Mouse (Mus musculus) heart, embryonic 13.5 days (tissue): Measurements from ENCODE around the gene Hist1h2an. TPM values are rescaled to one million over a fixed set of nuclear protein-coding genes. Genes with fewer than 3 reads are reported as not detected.
A peak's percentile ranks its signal among the peaks of the same experiment; 100 is the strongest.
"Not testable (repeated sequence)": the region's sequence is repeated elsewhere in the genome, so short reads cannot be mapped to it uniquely, and the experiment has no call there.

Experiments used
- ATAC-seq: fragments of 200-750 bp; cut with Nextera tagmentation; 2 replicates; pipeline ENCODE4 v1.8.0; 2017; ENCODE audit warnings: moderate TSS enrichment; ENCODE audit not compliant: insufficient number of reproducible peaks, low FRiP score, low TSS enrichment; ENCODE audit errors: extremely low read depth
- H3K27ac ChIP-seq: fragments of 300-500 bp; sonication (generic); replicated peaks from 2 replicates; pipeline ENCODE4 v1.5.1; 2015; ENCODE audit warnings: moderate library complexity, mild to moderate bottlenecking, inconsistent platforms
- H3K27me3 ChIP-seq: fragments of 300-500 bp; sonication (generic); replicated peaks from 2 replicates; pipeline ENCODE4 v1.6.1; 2015; ENCODE audit warnings: mild to moderate bottlenecking, inconsistent platforms
- H3K36me3 ChIP-seq: fragments of 300-500 bp; sonication (generic); 2 replicates; pipeline ENCODE4 v1.6.1; 2015; ENCODE audit warnings: mild to moderate bottlenecking, inconsistent platforms
- H3K4me1 ChIP-seq: fragments of 300-500 bp; sonication (generic); 2 replicates; pipeline ENCODE4 v1.6.1; 2015; ENCODE audit warnings: inconsistent platforms
- H3K4me2 ChIP-seq: fragments of 300-500 bp; sonication (generic); 2 replicates; pipeline ENCODE4 v1.6.1; 2015; ENCODE audit warnings: inconsistent platforms, mild to moderate bottlenecking, moderate library complexity
- H3K4me3 ChIP-seq: fragments of 300-500 bp; sonication (generic); 2 replicates; pipeline ENCODE4 v1.5.1; 2015; ENCODE audit warnings: moderate library complexity, mild to moderate bottlenecking, inconsistent platforms
- H3K9ac ChIP-seq: fragments of 300-500 bp; sonication (generic); 2 replicates; pipeline ENCODE4 v1.6.1; 2015; ENCODE audit warnings: inconsistent platforms, mild to moderate bottlenecking, moderate library complexity
- H3K9me3 ChIP-seq: fragments of 300-500 bp; sonication (generic); 2 replicates; pipeline ENCODE4 v1.6.1; 2016; ENCODE audit warnings: inconsistent platforms
- WGBS: fragments of 180-500 bp; shearing (Covaris S2); methylation state at CpG from one replicate; pipeline ENCODE4 v1.1.7; 2015; ENCODE audit warnings: mixed read lengths; 5-methylcytosine and 5-hydroxymethylcytosine counted together
- polyA plus RNA-seq: library from polyadenylated mRNA; unstranded; fragments of >200 nt; fragmentation: Nextera tagmentation; extraction: Ambion mirVana; gene quantifications from 2 replicates; pipeline ENCODE4 v1.2.1, GENCODE M21; 2015

Hist1h2an gene
- polyA plus RNA-seq, 1 experiment from 2014 or later = 6.6 TPM

- Histone ChIP-seq H3K4me1 (peaks cover 49% of the 10 kb centered on the region), H3K4me3 (peak overlapping the region; percentile 55), H3K27ac (peak overlapping the region; percentile 87), H3K9ac (peak overlapping the region; percentile 87), H3K4me2 (peak overlapping the region; percentile 79)
- not testable (repeated sequence) for H3K27me3 ChIP-seq, H3K36me3 ChIP-seq, H3K9me3 ChIP-seq, ATAC-seq
- WGBS = 3% methylated on average over 14 of the region's 35 CpGs
These were observed 4.4 kb downstream of the Hist1h2an start for GRCm38 (mm10) chr13:21782361-21783254.

GRCm38 (mm10) chr13:21781639-21782038, 5.4 kb downstream of the Hist1h2an start:
- H3K36me3 ChIP-seq = no peaks in the 10 kb centered on the region
- H3K27ac ChIP-seq = no peak overlapping the region
- H3K27me3 ChIP-seq = no peaks in the 10 kb centered on the region
- WGBS = 90% methylated on average over 1 of the region's 1 CpGs
- no peak overlapping the region for H3K9ac ChIP-seq
- no peak overlapping the region for H3K4me3 ChIP-seq
- H3K9me3 ChIP-seq = no peaks in the 10 kb centered on the region
- ATAC-seq = no peak
- H3K4me1 ChIP-seq = peaks cover 49% of the 10 kb centered on the region
- peak overlapping the region; percentile 22; the same call in 1 of the 2 replicates for H3K4me2 ChIP-seq

GRCm38 (mm10) chr13:21781021-21781555, 5.9 kb downstream of the Hist1h2an start:
- no peaks in the 10 kb centered on the region for H3K9me3 ChIP-seq
- H3K36me3 ChIP-seq = no peaks in the 10 kb centered on the region
- H3K27me3 ChIP-seq = no peaks in the 10 kb centered on the region
- H3K4me2 ChIP-seq = peak overlapping the region; percentile 79
- ATAC-seq = no peak
- peak overlapping the region; percentile 67 for H3K4me3 ChIP-seq
- peak overlapping the region; percentile 92 for H3K9ac ChIP-seq
- 36% methylated on average over 6 of the region's 6 CpGs for whole genome bisulfite sequencing
- H3K4me1 ChIP-seq = peaks cover 44% of the 10 kb centered on the region
- H3K27ac ChIP-seq = peak overlapping the region; percentile 92

GRCm38 (mm10) chr13:21779767-21780731, 7.0 kb downstream of the Hist1h2an start, which contains the start of gene Hist1h1b:
Gene Hist1h1b (minus strand): TSS chr13:21780625.
- Histone ChIP-seq H3K9me3 (no peaks in the 10 kb centered on the region), H3K4me1 (peaks cover 38% of the 10 kb centered on the region), H3K27ac (peak within 1 kb of the TSS; percentile 92), H3K9ac (peak within 1 kb of the TSS; percentile 92), H3K36me3 (no peaks in the 10 kb centered on the region), H3K4me2 (peak within 1 kb of the TSS; percentile 79), H3K27me3 (no peaks in the 10 kb centered on the region), H3K4me3 (peak within 1 kb of the TSS; percentile 67)
- ATAC-seq = peak; percentile 12; the same call in 1 of the 2 replicates
- WGBS = under 1% methylated on average over 44 of the region's 44 CpGs

GRCm38 (mm10) chr13:21778814-21779766, 7.9 kb downstream of the Hist1h2an start:
- Histone ChIP-seq H3K36me3 (no peaks in the 10 kb centered on the region), H3K27me3 (no peaks in the 10 kb centered on the region), H3K9me3 (no peaks in the 10 kb centered on the region), H3K4me1 (peaks cover 33% of the 10 kb centered on the region), H3K4me3 (peak overlapping the region; percentile 67), H3K27ac (peak overlapping the region; percentile 92), H3K9ac (peak overlapping the region; percentile 92), H3K4me2 (peak overlapping the region; percentile 79)
- WGBS = 7% methylated on average over 33 of the region's 33 CpGs
- ATAC-seq = peak; percentile 57; the same call in 1 of the 2 replicates

GRCm38 (mm10) chr13:21755707-21756106, 31.3 kb downstream of the Hist1h2an start:
- H3K27me3 ChIP-seq = no peaks in the 10 kb centered on the region
- 82% methylated on average over 1 of the region's 1 CpGs for WGBS
- H3K9ac ChIP-seq = peak overlapping the region; percentile 66; the same call in 1 of the 2 replicates
- no peaks in the 10 kb centered on the region for H3K36me3 ChIP-seq
- H3K4me3 ChIP-seq = peak overlapping the region; percentile 58
- H3K4me1 ChIP-seq = peaks cover 38% of the 10 kb centered on the region
- no peaks in the 10 kb centered on the region for H3K9me3 ChIP-seq
- ATAC-seq = no peak
- peak overlapping the region; percentile 81 for H3K4me2 ChIP-seq
- no peak overlapping the region for H3K27ac ChIP-seq

GRCm38 (mm10) chr13:21754294-21755001, 32.6 kb downstream of the Hist1h2an start:
- 0% methylated on average over 23 of the region's 26 CpGs for WGBS
- not testable (repeated sequence) for ATAC-seq

GRCm38 (mm10) chr13:21753524-21754285, 33.3 kb downstream of the Hist1h2an start, which contains the start of the genes Hist1h2ak and Hist1h2bn:
Gene Hist1h2ak (minus strand): TSS chr13:21753827.
Gene Hist1h2bn (plus strand): TSS chr13:21754123.
- not testable (repeated sequence) for H3K27me3 ChIP-seq, H3K36me3 ChIP-seq, H3K9me3 ChIP-seq
- peak within 1 kb of the TSS; percentile 93 for H3K27ac ChIP-seq
- under 1% methylated on average over 48 of the region's 50 CpGs for WGBS
- ATAC-seq = peak; percentile 81
- peak within 1 kb of the TSS; percentile 58 for H3K4me3 ChIP-seq
- H3K4me1 ChIP-seq = peaks cover 51% of the 10 kb centered on the region
- peak within 1 kb of the TSS; percentile 84 for H3K9ac ChIP-seq
- H3K4me2 ChIP-seq = peak within 1 kb of the TSS; percentile 81

More at GRCm38 (mm10) chr13:21754294-21755001, 32.6 kb downstream of the Hist1h2an start:
- peak overlapping the region; percentile 58 for H3K4me3 ChIP-seq
- peak overlapping the region; percentile 84 for H3K9ac ChIP-seq
- peak overlapping the region; percentile 93 for H3K27ac ChIP-seq
- not testable (repeated sequence) for H3K9me3 ChIP-seq, H3K27me3 ChIP-seq, H3K36me3 ChIP-seq
- H3K4me1 ChIP-seq = peaks cover 44% of the 10 kb centered on the region
- peak overlapping the region; percentile 81 for H3K4me2 ChIP-seq

- Histone ChIP-seq H3K4me1 (peaks cover 55% of the 10 kb centered on the region), H3K36me3 (no peaks in the 10 kb centered on the region), H3K27me3 (no peaks in the 10 kb centered on the region), H3K4me2 (peak overlapping the region; percentile 81), H3K4me3 (peak overlapping the region; percentile 58), H3K9ac (peak overlapping the region; percentile 84), H3K27ac (peak overlapping the region; percentile 93), H3K9me3 (no peaks in the 10 kb centered on the region)
- 3% methylated on average over 10 of the region's 10 CpGs for WGBS
- ATAC-seq = no peak
These were observed 33.9 kb downstream of the Hist1h2an start for GRCm38 (mm10) chr13:21753051-21753523.
